Mouse (Mus musculus): ENCODE measurements around the gene Hoxc11.
A peak's percentile ranks its signal among the peaks of the same experiment; 100 is the strongest.

Hoxc11 gene

DNA sequence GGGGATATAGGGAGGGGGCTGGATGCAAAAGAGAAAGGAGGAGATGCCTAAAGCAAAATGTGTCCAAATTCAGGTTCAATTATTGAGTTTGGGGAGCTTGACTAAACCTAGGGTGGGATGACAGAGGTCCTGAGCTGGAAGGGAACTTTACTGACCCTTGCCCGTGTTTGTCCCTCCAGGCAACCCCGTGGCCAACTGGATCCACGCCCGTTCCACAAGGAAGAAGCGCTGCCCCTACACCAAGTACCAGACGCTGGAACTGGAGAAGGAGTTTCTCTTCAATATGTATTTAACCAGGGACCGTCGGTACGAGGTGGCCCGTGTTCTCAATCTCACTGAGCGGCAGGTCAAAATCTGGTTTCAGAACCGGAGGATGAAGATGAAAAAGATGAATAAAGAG lies 29.5 kb downstream of the Hoxc11 start:
- DNase-seq (ENCODE audit: low spot score): no peak

DNA sequence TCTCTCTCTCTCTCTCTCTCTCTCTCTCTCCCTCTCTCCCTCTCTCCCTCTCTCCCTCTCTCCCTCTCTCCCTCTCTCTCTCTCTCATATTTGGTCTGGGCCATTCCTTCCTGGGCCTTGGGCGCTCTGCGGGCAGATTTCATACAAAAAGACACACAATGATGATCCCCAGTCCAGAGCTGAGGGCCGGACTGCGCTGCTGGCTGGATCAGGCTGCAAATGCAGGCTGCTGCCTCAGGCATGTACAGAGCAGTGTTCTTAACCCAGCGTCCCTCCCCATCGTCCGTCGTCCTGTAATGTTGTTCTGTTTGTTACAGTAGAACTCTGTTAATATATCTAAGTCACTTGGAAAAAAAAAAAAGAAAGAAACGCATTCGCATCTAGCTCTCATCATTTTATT lies 30.3 kb downstream of the Hoxc11 start:
- DNase-seq (ENCODE audit: low spot score): no peak

- DNase-seq (ENCODE audit: low spot score): no peak
Observed at GRCm38 (mm10) chr15:102984925-102985324, 30.7 kb downstream of the Hoxc11 start.

DNA sequence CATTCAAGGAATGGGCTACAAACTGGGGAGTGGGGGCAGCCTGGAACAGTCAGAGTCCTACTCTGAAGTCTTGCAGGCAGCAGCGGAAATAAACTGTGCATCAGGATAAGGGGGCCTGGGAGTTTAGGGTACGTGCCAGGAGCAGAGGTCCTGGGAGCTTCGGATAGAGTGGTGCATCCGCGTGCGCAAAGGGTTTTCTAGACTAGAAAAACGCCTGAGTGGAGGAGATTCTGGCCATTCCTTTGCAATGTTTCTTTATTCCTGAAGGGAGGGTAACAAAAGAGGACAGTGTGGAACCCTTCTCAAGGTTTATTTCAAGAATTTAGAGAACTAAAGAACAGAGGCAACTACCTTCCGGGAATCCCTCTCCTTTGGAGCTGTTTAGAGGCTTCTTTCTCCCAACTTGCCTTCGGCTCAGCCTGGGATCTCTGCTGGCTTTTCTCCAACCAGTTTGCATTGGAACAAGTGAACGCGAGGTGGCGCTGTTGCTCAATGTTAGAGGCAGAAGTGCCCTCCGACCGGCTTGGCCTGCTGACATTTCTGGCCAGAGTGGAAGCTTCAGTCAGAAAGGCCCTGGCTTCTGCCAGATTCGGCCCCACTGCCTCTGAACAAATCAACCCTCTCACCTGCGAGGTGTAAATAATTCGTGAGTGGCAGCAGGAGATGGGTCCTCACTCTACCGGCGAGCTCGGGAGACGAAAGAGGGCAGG lies 33.1 kb downstream of the Hoxc11 start:
- peak; percentile 86 for DNase-seq (ENCODE audit: low spot score)

- no peak for DNase-seq (ENCODE audit: low spot score)
Observed at GRCm38 (mm10) chr15:102988078-102988477, 33.9 kb downstream of the Hoxc11 start.

- DNase-seq (ENCODE audit: low spot score): no peak
Observed at GRCm38 (mm10) chr15:102990461-102991397, 36.5 kb downstream of the Hoxc11 start, which contains the start of gene Hoxc8. Hoxc8 (plus strand) TSS chr15:102990607.

DNA sequence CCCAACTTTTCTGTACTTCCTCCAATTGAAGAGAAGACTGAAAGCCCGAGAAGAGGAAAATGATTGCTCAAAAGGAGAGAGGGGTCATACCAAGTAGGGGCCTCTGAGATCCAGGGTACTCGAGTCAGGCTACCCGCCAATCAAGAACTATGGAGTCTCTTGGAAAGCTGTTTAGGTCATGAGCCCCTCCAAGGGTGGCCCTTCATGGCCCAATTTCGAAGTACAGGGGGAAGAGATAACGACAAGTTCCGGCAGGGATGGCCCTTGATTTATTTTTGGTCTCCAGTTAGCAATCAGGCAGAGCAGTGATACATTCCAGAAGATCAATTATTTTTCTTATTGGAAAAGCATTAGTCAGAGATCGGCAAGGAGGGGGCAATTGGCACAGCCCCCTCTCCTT lies 37.6 kb downstream of the Hoxc11 start:
- no peak for DNase-seq (ENCODE audit: low spot score)

DNA sequence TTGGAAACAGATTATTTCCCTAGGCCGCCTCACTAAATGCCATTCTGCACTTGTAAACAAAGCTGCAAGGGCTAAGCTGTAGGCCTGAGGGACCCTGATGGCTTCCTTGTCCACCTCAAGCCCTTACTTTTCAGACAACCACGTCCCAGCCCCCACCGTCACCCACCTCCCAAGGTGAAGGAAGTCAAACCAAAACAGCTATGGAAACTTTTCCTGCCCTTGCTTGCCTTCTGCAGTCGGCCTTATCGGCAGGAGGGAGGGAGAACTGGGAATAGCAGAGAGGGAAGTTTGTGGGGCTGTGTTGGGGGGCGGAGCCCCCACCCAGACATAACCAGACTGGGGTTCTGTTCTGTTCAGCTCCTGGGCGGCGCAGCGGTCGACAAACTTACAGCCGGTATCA lies 38.0 kb downstream of the Hoxc11 start:
- DNase-seq (ENCODE audit: low spot score): no peak

DNA sequence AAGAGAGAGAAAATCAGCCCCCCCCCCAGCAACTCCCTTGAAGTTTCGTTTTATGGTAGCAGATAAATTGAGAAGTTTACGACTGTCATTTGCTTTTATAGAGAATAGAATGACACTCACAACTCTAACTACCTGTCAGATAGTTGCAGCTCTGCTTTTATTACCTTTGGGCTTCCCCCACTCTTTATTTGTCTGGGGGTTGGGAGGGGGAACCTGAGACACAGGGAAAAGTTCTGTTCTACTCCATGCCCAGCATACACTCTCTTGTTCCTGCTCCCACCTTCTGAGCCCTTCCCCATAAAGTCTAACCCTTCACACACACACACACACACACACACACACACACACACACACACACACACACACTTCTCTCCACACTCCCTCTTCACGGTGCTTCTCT lies 38.6 kb downstream of the Hoxc11 start:
- DNase-seq (ENCODE audit: low spot score): no peak

- DNase-seq (ENCODE audit: low spot score): no peak
Observed at GRCm38 (mm10) chr15:102996548-102996947, 42.3 kb downstream of the Hoxc11 start.

- no peak for DNase-seq (ENCODE audit: low spot score)
Observed at GRCm38 (mm10) chr15:102997431-102997830, 43.2 kb downstream of the Hoxc11 start.

DNA sequence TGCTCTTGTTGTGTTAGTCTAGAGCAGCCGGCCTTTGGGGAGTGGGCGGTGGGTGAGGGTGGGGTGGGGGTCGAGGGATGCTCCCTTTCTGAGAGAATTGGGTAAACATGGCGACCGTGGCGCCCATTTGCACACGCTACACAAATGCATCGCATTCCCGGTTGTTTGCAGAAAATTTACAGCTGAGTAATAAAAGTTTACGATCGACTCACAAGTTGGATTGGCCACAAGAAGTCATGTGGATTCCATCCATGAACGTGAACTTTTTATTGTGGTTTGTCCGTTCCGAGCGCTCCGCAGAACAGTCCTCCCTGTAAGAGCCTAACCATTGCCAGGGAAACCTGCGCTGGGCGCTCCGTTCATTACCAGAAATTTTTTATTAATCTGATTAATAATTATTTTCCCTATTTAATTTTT lies 43.7 kb downstream of the Hoxc11 start, which contains the start of gene Hoxc6:
Gene Hoxc6, plus strand, starts transcription at position 319 of the 417 bp plus-strand sequence.
- DNase-seq (ENCODE audit: low spot score): peak; percentile 69

- DNase-seq (ENCODE audit: low spot score): no peak
Observed at GRCm38 (mm10) chr15:102998608-102999182, 44.5 kb downstream of the Hoxc11 start.

GRCm38 (mm10) chr15:102999183-102999831 lies 45.1 kb downstream of the Hoxc11 start:
- DNase-seq (ENCODE audit: low spot score): peak; percentile 94

DNA sequence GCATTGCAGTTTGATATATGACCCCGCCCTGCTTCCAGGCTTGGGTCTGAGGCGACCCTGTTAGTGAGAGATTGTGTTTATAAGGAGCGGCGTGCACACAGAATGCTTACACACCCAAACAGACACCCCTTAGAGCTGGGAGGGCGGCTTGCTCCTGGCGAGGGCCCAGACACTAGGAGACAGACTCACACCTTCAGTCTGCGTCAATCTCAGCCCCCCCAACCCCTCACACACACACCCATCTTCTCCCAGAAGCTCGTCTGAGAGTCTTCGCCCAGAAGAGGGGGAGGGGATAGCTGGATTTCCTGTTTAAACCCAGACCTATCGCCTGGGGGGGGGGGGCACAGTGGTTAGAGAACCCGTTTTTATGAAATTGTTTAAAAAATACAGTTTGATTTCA lies 45.7 kb downstream of the Hoxc11 start:
- DNase-seq (ENCODE audit: low spot score): no peak

- no peak for DNase-seq (ENCODE audit: low spot score)
Observed at GRCm38 (mm10) chr15:103000501-103000901, 46.3 kb downstream of the Hoxc11 start.

DNA sequence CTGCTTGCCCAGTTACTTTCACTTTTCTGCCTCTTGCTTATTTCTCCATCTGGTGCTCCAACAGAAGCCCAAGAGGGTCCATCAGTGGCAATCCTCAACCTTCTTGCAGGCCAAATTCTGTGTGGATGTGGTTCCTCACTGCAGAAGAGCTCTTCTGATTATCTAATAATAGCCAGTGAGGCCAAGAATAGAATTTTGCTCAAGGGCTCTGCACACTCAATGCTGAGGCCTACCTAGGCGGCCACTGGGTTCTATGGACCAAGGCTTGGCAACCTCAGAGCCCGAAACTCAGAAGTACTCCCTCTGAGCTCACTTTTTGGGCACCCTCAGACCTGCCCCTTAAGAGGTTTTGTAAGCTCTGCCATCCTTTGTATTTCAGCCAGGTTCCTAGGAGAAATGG lies 47.1 kb downstream of the Hoxc11 start:
- no peak for DNase-seq (ENCODE audit: low spot score)

GRCm38 (mm10) chr15:103002156-103002555 lies 47.9 kb downstream of the Hoxc11 start:
- no peak for DNase-seq (ENCODE audit: low spot score)

DNA sequence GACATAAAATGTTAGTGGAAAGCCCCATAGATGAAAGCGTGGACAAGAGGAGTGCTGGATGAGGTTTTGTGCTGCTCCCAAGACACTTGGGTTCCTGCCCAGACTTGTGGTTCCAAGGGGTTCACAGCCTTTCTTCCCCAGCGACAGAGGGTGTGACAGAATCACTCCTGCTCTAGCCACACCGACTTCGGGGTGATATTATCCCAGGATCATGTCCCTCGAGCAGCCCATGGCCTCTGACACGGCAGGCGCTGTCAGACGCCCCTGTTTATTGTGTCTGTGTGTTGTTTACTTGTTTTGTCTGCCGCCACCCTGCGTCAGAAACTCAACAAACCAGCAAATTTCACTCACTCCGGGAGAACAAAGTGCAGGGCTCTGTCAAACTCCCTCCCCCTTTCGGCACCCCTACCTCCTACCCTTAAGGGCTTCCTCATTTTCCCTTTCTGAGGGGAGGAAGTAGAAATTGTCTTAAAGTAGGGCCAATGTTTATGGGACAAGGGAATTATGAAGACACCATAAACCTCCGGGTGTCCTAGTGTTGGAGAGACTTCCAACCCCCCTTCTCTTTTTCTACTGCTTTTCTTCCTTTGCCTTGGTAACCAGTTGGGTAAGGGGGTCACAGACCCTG lies 48.7 kb downstream of the Hoxc11 start:
- no peak for DNase-seq (ENCODE audit: low spot score)

DNA sequence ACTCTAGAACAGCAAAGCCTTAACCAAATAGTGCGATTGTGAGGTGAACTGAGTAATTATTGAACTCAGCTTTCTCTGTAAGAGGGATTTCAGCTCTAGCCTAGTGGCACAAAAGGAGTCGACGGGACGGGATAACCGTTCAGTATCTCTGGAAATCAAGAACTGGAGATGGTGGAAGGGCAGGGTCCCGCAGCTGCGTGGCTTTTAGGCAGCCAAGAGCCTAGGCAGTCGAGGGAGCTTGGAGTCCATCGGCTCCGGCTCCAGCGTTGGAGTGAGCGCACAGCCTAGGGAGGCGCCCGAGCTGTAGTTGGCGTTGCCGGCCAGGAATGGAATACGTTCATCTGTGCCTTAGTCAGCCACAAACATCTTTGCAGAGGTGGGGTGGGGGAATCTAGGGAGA lies 51.1 kb downstream of the Hoxc11 start:
- DNase-seq (ENCODE audit: low spot score): no peak

DNA sequence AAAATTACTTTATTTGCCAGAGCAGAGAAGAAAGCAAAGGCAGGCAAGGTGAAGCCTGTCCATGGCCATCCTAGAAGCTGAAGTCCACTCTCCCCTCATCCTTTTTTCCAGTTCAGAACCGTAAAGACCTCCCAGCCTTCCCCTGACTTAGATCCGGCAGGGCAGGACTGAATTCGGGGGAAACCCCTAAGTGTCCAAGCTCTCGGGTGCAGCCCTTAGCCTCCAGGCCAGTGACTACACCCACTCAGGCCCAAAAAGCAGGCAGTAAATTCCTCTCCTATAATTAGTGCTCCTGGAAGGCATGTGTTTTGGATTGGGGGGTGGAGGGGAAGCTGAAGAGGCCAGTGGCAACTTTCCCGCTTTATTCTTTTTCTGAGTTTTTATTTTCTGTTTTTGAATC lies 51.6 kb downstream of the Hoxc11 start:
- DNase-seq (ENCODE audit: low spot score): no peak

- no peak for DNase-seq (ENCODE audit: low spot score)
Observed at GRCm38 (mm10) chr15:103006326-103006725, 52.1 kb downstream of the Hoxc11 start.
